Mouse (Mus musculus): ENCODE results near the gene Dmrtc1c2. TPM values are rescaled to one million over a fixed set of nuclear protein-coding genes. Genes with fewer than 3 reads are reported as not detected.
"Not testable (repeated sequence)": the region's sequence is repeated elsewhere in the genome, so short reads cannot be mapped to it uniquely, and the experiment has no call there.

The Dmrtc1c2 gene
- polyA plus RNA-seq (2015; fragmentation: Nextera tagmentation; extraction: Ambion mirVana): not detected in 2 replicates

GRCm38 (mm10) chrX:102854516-102854915, at the start of gene Dmrtc1c2:
TSS of gene Dmrtc1c2 (minus strand) at chrX:102854616.
- not testable (repeated sequence) for H3K27ac ChIP-seq; H3K4me1 ChIP-seq; ATAC-seq (ENCODE audit: insufficient read depth, low FRiP score, low read depth); H3K9me3 ChIP-seq; H3K27me3 ChIP-seq (replicated peaks); H3K9ac ChIP-seq; H3K36me3 ChIP-seq; H3K4me3 ChIP-seq (replicated peaks); H3K4me2 ChIP-seq
- WGBS: 100% methylated on average over 2 of the region's 13 CpGs

- no peak within 1 kb of the TSS for H3K27ac ChIP-seq
- no peaks in the 10 kb centered on the region for H3K36me3 ChIP-seq
- no peaks in the 10 kb centered on the region for H3K9me3 ChIP-seq
- no peak within 1 kb of the TSS for H3K4me3 ChIP-seq (replicated peaks)
- ATAC-seq (ENCODE audit: insufficient read depth, low FRiP score, low read depth): no peak
- H3K9ac ChIP-seq: no peak within 1 kb of the TSS
- H3K4me1 ChIP-seq: no peaks in the 10 kb centered on the region
- H3K27me3 ChIP-seq (replicated peaks): no peaks in the 10 kb centered on the region
- H3K4me2 ChIP-seq: no peak within 1 kb of the TSS
- 83% methylated on average over 6 of the region's 6 CpGs for WGBS
Measured at GRCm38 (mm10) chrX:102867871-102868270, 13.5 kb upstream of the Dmrtc1c2 start, which contains the start of gene 1700031F05Rik. TSS of gene 1700031F05Rik (minus strand) at chrX:102867971.

- 51% methylated on average over 4 of the region's 4 CpGs for WGBS
- Histone ChIP-seq H3K4me2 (no peak overlapping the region), H3K4me3 (replicated peaks) (no peak overlapping the region), H3K27ac (no peak overlapping the region), H3K4me1 (no peaks in the 10 kb centered on the region), H3K27me3 (replicated peaks) (no peaks in the 10 kb centered on the region), H3K9ac (no peak overlapping the region), H3K36me3 (no peaks in the 10 kb centered on the region), H3K9me3 (no peaks in the 10 kb centered on the region)
- no peak for ATAC-seq (ENCODE audit: insufficient read depth, low FRiP score, low read depth)
Measured at GRCm38 (mm10) chrX:102812311-102812710, 42.1 kb downstream of the Dmrtc1c2 start.

DNA sequence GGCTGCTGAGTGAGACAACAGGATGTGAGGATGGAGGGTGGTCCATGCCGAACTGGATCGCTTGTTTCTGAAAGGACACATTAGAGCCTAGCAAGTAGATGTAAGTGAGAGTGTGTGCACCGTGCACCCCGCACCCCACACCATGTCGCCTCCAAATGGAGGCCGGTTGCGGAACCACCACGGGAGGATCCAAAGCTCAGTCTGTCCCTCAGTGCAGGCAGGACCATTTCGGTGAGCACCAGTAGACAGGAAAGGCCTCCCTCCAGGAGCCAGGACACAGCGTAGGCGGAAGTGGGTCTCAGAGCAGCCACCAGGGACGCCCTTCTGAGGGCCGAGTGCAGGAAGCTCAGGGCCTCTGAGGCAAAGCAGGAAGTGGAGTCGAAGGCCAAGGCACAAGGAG, 51.8 kb downstream of the Dmrtc1c2 start, which contains the start of gene Dmrtc1c1:
Dmrtc1c1 (plus strand) TSS at position 301 of the 400 bp plus-strand sequence.
- H3K27ac ChIP-seq; H3K4me3 ChIP-seq (replicated peaks); H3K36me3 ChIP-seq; ATAC-seq (ENCODE audit: insufficient read depth, low FRiP score, low read depth); H3K4me2 ChIP-seq; H3K27me3 ChIP-seq (replicated peaks); H3K9ac ChIP-seq; H3K4me1 ChIP-seq; H3K9me3 ChIP-seq: not testable (repeated sequence)
- 90% methylated on average over 2 of the region's 14 CpGs for WGBS

Other genes with a start within 250 kb of the Dmrtc1c2 start
- gene Phka1, start 210.4 kb downstream of the Dmrtc1c2 start, polyA plus RNA-seq (2015; fragmentation: Nextera tagmentation; extraction: Ambion mirVana): 6.2 and 6.7 TPM in 2 replicates
- not detected in 2 replicates for gene Gm3880, start 167.6 kb downstream of the Dmrtc1c2 start, polyA plus RNA-seq (2015; fragmentation: Nextera tagmentation; extraction: Ambion mirVana)
- not detected in 2 replicates for gene Gm9112, start 147.0 kb downstream of the Dmrtc1c2 start, polyA plus RNA-seq (2015; fragmentation: Nextera tagmentation; extraction: Ambion mirVana)
- not detected in 2 replicates for gene Dmrtc1b, start 146.8 kb downstream of the Dmrtc1c2 start, polyA plus RNA-seq (2015; fragmentation: Nextera tagmentation; extraction: Ambion mirVana)
- gene Dmrtc1c1, start 51.7 kb downstream of the Dmrtc1c2 start, polyA plus RNA-seq (2015; fragmentation: Nextera tagmentation; extraction: Ambion mirVana): not detected in 2 replicates
- gene 1700031F05Rik, start 13.4 kb upstream of the Dmrtc1c2 start, polyA plus RNA-seq (2015; fragmentation: Nextera tagmentation; extraction: Ambion mirVana): not detected in 2 replicates
- gene Dmrtc1a, start 54.1 kb upstream of the Dmrtc1c2 start, polyA plus RNA-seq (2015; fragmentation: Nextera tagmentation; extraction: Ambion mirVana): 1.3 and 1.5 TPM in 2 replicates
- not detected in 2 replicates for gene 1700011M02Rik, start 54.3 kb upstream of the Dmrtc1c2 start, polyA plus RNA-seq (2015; fragmentation: Nextera tagmentation; extraction: Ambion mirVana)
- gene 1700018G05Rik, start 73.8 kb upstream of the Dmrtc1c2 start, polyA plus RNA-seq (2015; fragmentation: Nextera tagmentation; extraction: Ambion mirVana): not detected in 2 replicates